Mouse (Mus musculus) lung, embryonic 14.5 days (tissue): ENCODE data around the gene Eef1akmt1. TPM values are rescaled to one million over a fixed set of nuclear protein-coding genes. Genes with fewer than 3 reads are reported as not detected.
A peak's percentile ranks its signal among the peaks of the same experiment; 100 is the strongest.

Source experiments
- ATAC-seq: fragments of 200-750 bp; cut with Nextera tagmentation; 2 replicates; pipeline ENCODE4 v1.8.0; 2017; ENCODE audit warnings: mild to moderate bottlenecking, moderate TSS enrichment, moderate library complexity; ENCODE audit not compliant: insufficient read depth
- DNase-seq: peaks from one replicate; pipeline ENCODE4 v3.0.0-alpha.2; 2015
- H3K27ac ChIP-seq: fragments of 300-500 bp; sonication (generic); 2 replicates; pipeline ENCODE4 v1.5.1; 2014; ENCODE audit warnings: low read depth, mild to moderate bottlenecking, moderate library complexity
- H3K27me3 ChIP-seq: fragments of 300-500 bp; sonication (generic); 2 replicates; pipeline ENCODE4 v1.6.1; 2014; ENCODE audit warnings: low read length, control low read depth; ENCODE audit not compliant: insufficient read depth
- H3K36me3 ChIP-seq: fragments of 300-500 bp; sonication (generic); 2 replicates; pipeline ENCODE4 v1.6.1; 2014; ENCODE audit warnings: control low read depth; ENCODE audit not compliant: insufficient read depth
- H3K4me1 ChIP-seq: fragments of 300-500 bp; sonication (generic); 2 replicates; pipeline ENCODE4 v1.6.1; 2014; ENCODE audit warnings: antibody characterized with exemption, control low read depth; ENCODE audit not compliant: insufficient read depth
- H3K4me2 ChIP-seq: fragments of 300-500 bp; sonication (generic); 2 replicates; pipeline ENCODE4 v1.6.1; 2014; ENCODE audit warnings: mild to moderate bottlenecking
- H3K4me3 ChIP-seq: fragments of 300-500 bp; sonication (generic); 2 replicates; pipeline ENCODE4 v1.5.1; 2014; ENCODE audit warnings: low read depth, low read length
- H3K9ac ChIP-seq: fragments of 300-500 bp; sonication (generic); 2 replicates; pipeline ENCODE4 v1.6.1; 2014
- H3K9me3 ChIP-seq: fragments of 300-500 bp; sonication (generic); 2 replicates; pipeline ENCODE4 v1.6.1; 2016; ENCODE audit warnings: low read depth, low read length, control low read depth
- CTCF ChIP-seq: IDR thresholded peaks from 2 replicates; pipeline ENCODE4 v1.5.1; 2016; ENCODE audit warnings: antibody characterized with exemption, low read depth
- WGBS: fragments of 180-500 bp; shearing (Covaris S2); extraction: QIAGEN DNeasy Blood & Tissue Kit; methylation state at CpG from one replicate; pipeline ENCODE4 v1.1.7; 2014; 5-methylcytosine and 5-hydroxymethylcytosine counted together
- polyA plus RNA-seq: library from polyadenylated mRNA; unstranded; fragments of >200 nt; fragmentation: Nextera tagmentation; extraction: Ambion mirVana; gene quantifications from 2 replicates; pipeline ENCODE4 v1.2.1, GENCODE M21; 2014

The Eef1akmt1 gene
- polyA plus RNA-seq, 1 experiment from 2014 or later, result 122 TPM

GRCm38 (mm10) chr14:57524671-57525387, 46.6 kb downstream of the Eef1akmt1 start, which contains the start of gene Il17d:
Gene Il17d, plus strand, starts transcription at chr14:57524777.
- peak within 1 kb of the TSS; percentile 82 for H3K27ac ChIP-seq
- WGBS, result under 1% methylated on average over 72 of the region's 104 CpGs

GRCm38 (mm10) chr14:57523762-57524161, 47.6 kb downstream of the Eef1akmt1 start:
- Histone ChIP-seq H3K4me2 (peak overlapping the region; percentile 75), H3K36me3 (no peaks in the 10 kb centered on the region; the same call in 1 of the 2 replicates), H3K27ac (no peak overlapping the region), H3K27me3 (0 out of 2 replicates have a peak, but pooled peaks cover 2% of the 10 kb centered on the region), H3K9ac (no peak overlapping the region), H3K9me3 (no peaks in the 10 kb centered on the region), H3K4me1 (no peaks in the 10 kb centered on the region), H3K4me3 (no peak overlapping the region)
- TF ChIP-seq CTCF, result no peak
- DNase-seq (no peak), ATAC-seq (no peak)
- WGBS, result 86% methylated on average over 9 of the region's 9 CpGs

More at GRCm38 (mm10) chr14:57524671-57525387, 46.6 kb downstream of the Eef1akmt1 start, which contains the start of gene Il17d:
- Histone ChIP-seq H3K4me3 (peak within 1 kb of the TSS; percentile 69), H3K27me3 (0 out of 2 replicates have a peak, but pooled peaks cover 2% of the 10 kb centered on the region), H3K9me3 (no peaks in the 10 kb centered on the region), H3K4me1 (no peaks in the 10 kb centered on the region), H3K9ac (peak within 1 kb of the TSS; percentile 74), H3K4me2 (peak within 1 kb of the TSS; percentile 75), H3K36me3 (no peaks in the 10 kb centered on the region; the same call in 1 of the 2 replicates)
- peak; percentile 61 for DNase-seq
- ATAC-seq, result peak; percentile 42; the same call in 1 of the 2 replicates
- no peak for TF ChIP-seq CTCF

- WGBS, result 79% methylated on average over 7 of the region's 7 CpGs
- Histone ChIP-seq H3K36me3 (no peaks in the 10 kb centered on the region; the same call in 1 of the 2 replicates), H3K4me3 (no peak overlapping the region), H3K9ac (no peak overlapping the region), H3K9me3 (no peaks in the 10 kb centered on the region), H3K27me3 (no peaks in the 10 kb centered on the region), H3K27ac (no peak overlapping the region), H3K4me1 (no peaks in the 10 kb centered on the region), H3K4me2 (no peak overlapping the region)
- DNase-seq, result no peak
- no peak for TF ChIP-seq CTCF
- no peak for ATAC-seq
Observed at GRCm38 (mm10) chr14:57517001-57517400, 54.4 kb downstream of the Eef1akmt1 start.

- no peak overlapping the region for H3K9ac ChIP-seq
- 37% methylated on average over 6 of the region's 6 CpGs for WGBS
- peak; percentile 70; the same call in 1 of the 2 replicates for ATAC-seq
- peak; percentile 51 for DNase-seq
- no peak overlapping the region for H3K4me3 ChIP-seq
- H3K27me3 ChIP-seq, result no peaks in the 10 kb centered on the region
- no peak overlapping the region for H3K4me2 ChIP-seq
- H3K9me3 ChIP-seq, result no peaks in the 10 kb centered on the region
- TF ChIP-seq CTCF, result no peak
- H3K4me1 ChIP-seq, result no peaks in the 10 kb centered on the region
- no peaks in the 10 kb centered on the region for H3K36me3 ChIP-seq
- H3K27ac ChIP-seq, result no peak overlapping the region
Observed at GRCm38 (mm10) chr14:57515156-57515762, 56.2 kb downstream of the Eef1akmt1 start.

GRCm38 (mm10) chr14:57509554-57509953, 61.9 kb downstream of the Eef1akmt1 start:
- ATAC-seq (peak; percentile 87), DNase-seq (peak; percentile 66)
- 33% methylated on average over 6 of the region's 6 CpGs for WGBS
- H3K36me3 ChIP-seq, result no peaks in the 10 kb centered on the region
- H3K4me2 ChIP-seq, result no peak overlapping the region
- H3K4me3 ChIP-seq, result no peak overlapping the region
- H3K9me3 ChIP-seq, result no peaks in the 10 kb centered on the region
- no peaks in the 10 kb centered on the region for H3K27me3 ChIP-seq
- H3K4me1 ChIP-seq, result no peaks in the 10 kb centered on the region
- H3K27ac ChIP-seq, result peak overlapping the region; percentile 32
- H3K9ac ChIP-seq, result no peak overlapping the region
- peak; percentile 37 for TF ChIP-seq CTCF

- Histone ChIP-seq H3K4me3 (no peak overlapping the region), H3K4me2 (no peak overlapping the region), H3K27me3 (no peaks in the 10 kb centered on the region), H3K36me3 (no peaks in the 10 kb centered on the region), H3K4me1 (no peaks in the 10 kb centered on the region), H3K27ac (no peak overlapping the region), H3K9ac (no peak overlapping the region), H3K9me3 (no peaks in the 10 kb centered on the region)
- DNase-seq (no peak), ATAC-seq (no peak)
- 83% methylated on average over 6 of the region's 6 CpGs for WGBS
- TF ChIP-seq CTCF, result no peak
Observed at GRCm38 (mm10) chr14:57503729-57504128, 67.7 kb downstream of the Eef1akmt1 start.

Other genes with a start within 250 kb of the Eef1akmt1 start
- 21.3 and 22.2 TPM in 2 replicates for gene Cryl1, start 173.1 kb downstream of the Eef1akmt1 start, polyA plus RNA-seq
- 15.0 and 16.0 TPM in 2 replicates for gene Ift88, start 147.6 kb downstream of the Eef1akmt1 start, polyA plus RNA-seq
- 3.4 TPM in 2 replicates for gene Il17d, start 46.8 kb downstream of the Eef1akmt1 start, polyA plus RNA-seq
- gene Xpo4, start 93.8 kb upstream of the Eef1akmt1 start, polyA plus RNA-seq, result 33.7 and 37.1 TPM in 2 replicates
- gene Gm49361, start 174.5 kb upstream of the Eef1akmt1 start, polyA plus RNA-seq, result not detected in 2 replicates
- 25.1 and 28.9 TPM in 2 replicates for gene Lats2, start 186.8 kb upstream of the Eef1akmt1 start, polyA plus RNA-seq
- 20.1 and 28.3 TPM in 2 replicates for gene Sap18, start 226.6 kb upstream of the Eef1akmt1 start, polyA plus RNA-seq